Mouse (Mus musculus): Measurements from ENCODE around the gene Foxred1.

DNA sequence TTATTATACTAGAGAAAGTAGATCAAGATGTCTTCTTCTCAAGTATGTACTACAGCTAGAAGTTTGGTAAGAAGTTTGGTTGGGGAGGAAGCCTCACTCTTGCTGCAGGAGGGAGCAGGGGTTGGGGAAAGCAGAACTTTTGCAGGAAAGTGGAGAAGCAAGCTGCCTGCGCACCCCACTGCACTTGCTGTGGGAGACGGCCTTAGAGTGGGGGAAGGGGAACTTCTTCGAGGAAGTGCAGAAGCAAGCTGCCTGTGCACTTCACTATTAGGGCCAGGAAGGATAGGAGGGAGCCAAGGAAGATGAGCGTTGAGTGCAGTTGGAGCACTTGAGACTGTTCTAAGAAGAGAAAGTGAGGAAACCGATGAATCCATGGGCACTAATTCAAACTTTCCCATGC is 27.5 kb downstream of the Foxred1 start:
- TF ChIP-seq EP300 (IDR thresholded peaks at IDR 0.05; ENCODE audit: low read depth) (no peak), CTCF (IDR thresholded peaks at IDR 0.05; ENCODE audit: low read depth) (no peak)

Measured in liver, embryonic 14.5 days (tissue).